Mouse (Mus musculus) lung, adult 2 months (tissue): ENCODE measurements around the gene Gm20388. TPM values are rescaled to one million over a fixed set of nuclear protein-coding genes. Genes with fewer than 3 reads are reported as not detected.
A peak's percentile ranks its signal among the peaks of the same experiment; 100 is the strongest.

Experiments
- DNase-seq: peaks from one replicate; pipeline ENCODE4 v3.0.0; 2022
- H3K4me1 ChIP-seq: fragments of 200-500 bp; 2 replicates; pipeline ENCODE4 v1.6.1; 2011; ENCODE audit warnings: low read length; ENCODE audit not compliant: control insufficient read depth, insufficient read depth
- H3K4me3 ChIP-seq: fragments of 200-500 bp; replicated peaks from 2 replicates; pipeline ENCODE3; 2011; ENCODE audit warnings: low read depth, mild to moderate bottlenecking, control low read depth, low read length; ENCODE audit errors: extremely low read depth
- CTCF ChIP-seq: fragments of 200-500 bp; IDR thresholded peaks from 2 replicates; pipeline ENCODE4 v1.5.1; 2011; ENCODE audit warnings: mild to moderate bottlenecking, low read length, control low read depth; ENCODE audit not compliant: insufficient read depth
- POLR2A ChIP-seq: fragments of 200-500 bp; IDR thresholded peaks from 2 replicates; pipeline ENCODE4 v1.6.1; 2011; ENCODE audit warnings: low read depth, mild to moderate bottlenecking, control low read depth, low read length, borderline replicate concordance; ENCODE audit errors: extremely low read depth
- WGBS: fragments of 180-500 bp; shearing (Covaris S2); methylation state at CpG from one replicate; pipeline ENCODE4 v1.1.7; 2018; 5-methylcytosine and 5-hydroxymethylcytosine counted together
- polyA plus RNA-seq: library from polyadenylated mRNA; depleted of rRNA; stranded (reverse); fragments of >200 nt; gene quantifications from 2 replicates; pipeline ENCODE4 v1.2.3, GENCODE M21; 2012

Gm20388 gene
- polyA plus RNA-seq, 1 experiment: 67.8 TPM

GRCm38 (mm10) chr8:120312452-120312851 is 401.8 kb downstream of the Gm20388 start:
- no peaks in the 10 kb centered on the region; the same call in 1 of the 2 replicates for H3K4me1 ChIP-seq
- 63% methylated on average over 4 of the region's 4 CpGs for WGBS
- no peak for DNase-seq
- H3K4me3 ChIP-seq: no peak overlapping the region
- no peak for TF ChIP-seq CTCF
- no peak for TF ChIP-seq POLR2A

DNA sequence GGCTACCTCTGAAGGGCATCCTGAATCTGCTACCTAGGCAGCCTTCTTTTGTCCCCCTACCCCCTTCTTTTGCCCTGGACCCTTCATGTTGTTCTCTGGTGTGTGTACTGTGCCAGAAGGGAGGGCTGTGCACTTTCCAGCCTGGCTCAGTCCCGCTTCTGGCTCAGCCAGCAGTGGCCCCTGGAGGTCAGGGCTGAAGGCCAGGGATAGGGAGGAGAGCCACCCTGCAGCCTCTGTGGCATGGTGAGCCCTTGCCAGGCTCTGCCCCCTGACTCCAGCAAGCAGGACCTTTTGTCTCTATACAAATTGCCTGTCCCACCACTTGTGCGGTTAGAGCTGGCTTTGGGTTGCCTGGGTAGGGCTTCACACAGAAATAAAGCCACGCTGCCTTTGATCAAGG is 403.0 kb downstream of the Gm20388 start:
- WGBS: 81% methylated on average over 3 of the region's 3 CpGs
- no peaks in the 10 kb centered on the region; the same call in 1 of the 2 replicates for H3K4me1 ChIP-seq
- no peak for DNase-seq
- no peak overlapping the region for H3K4me3 ChIP-seq
- TF ChIP-seq POLR2A (no peak), CTCF (no peak)

GRCm38 (mm10) chr8:120314932-120315331 is 404.3 kb downstream of the Gm20388 start:
- Histone ChIP-seq H3K4me1 (peaks cover 2% of the 10 kb centered on the region; the same call in 1 of the 2 replicates), H3K4me3 (no peak overlapping the region)
- DNase-seq: no peak
- TF ChIP-seq POLR2A: no peak
- TF ChIP-seq CTCF: no peak
- WGBS: 90% methylated on average over 5 of the region's 5 CpGs

DNA sequence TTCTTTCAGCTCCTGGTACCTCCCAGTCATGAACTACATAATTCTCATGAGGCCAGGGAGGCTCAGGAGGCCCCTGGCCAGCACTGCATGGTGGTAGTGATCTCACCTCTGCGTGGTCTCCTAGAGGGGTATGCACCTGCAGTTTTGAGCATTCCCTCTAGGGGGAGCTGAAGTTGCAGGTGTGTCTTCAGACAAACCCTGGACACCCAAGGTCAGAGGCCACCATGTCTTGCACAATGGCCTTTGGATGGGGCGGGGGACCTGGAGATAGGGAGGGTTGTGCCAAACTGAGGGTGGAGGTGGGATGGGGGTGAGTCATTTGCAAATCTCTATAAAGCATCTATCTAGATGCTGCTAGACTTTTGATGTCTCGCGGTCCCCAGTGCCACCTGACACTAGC is 405.0 kb downstream of the Gm20388 start:
- 89% methylated on average over 4 of the region's 4 CpGs for WGBS
- H3K4me1 ChIP-seq: peaks cover 2% of the 10 kb centered on the region; the same call in 1 of the 2 replicates
- peak; percentile 54 for TF ChIP-seq CTCF
- TF ChIP-seq POLR2A: no peak
- DNase-seq: no peak
- no peak overlapping the region for H3K4me3 ChIP-seq

DNA sequence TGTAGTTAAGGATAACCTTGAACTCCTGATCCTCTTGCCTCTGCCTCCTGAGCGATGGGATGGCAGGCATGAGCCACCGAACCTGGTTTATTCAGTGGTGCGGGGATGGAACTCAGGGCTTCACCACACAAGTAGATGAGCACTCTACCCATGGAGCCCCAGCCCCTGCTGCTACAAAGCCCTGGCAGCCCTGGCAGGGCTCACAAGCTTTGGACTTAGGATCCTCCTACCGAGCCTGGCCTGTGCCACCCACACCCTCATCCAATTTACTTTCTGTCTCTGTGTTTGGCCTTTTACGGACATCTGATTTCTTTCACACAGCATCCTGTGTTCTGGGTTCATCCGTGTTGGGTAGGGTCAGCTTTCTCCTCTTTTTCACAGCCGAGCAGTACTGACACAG is 406.1 kb downstream of the Gm20388 start:
- H3K4me1 ChIP-seq: peaks cover 2% of the 10 kb centered on the region; the same call in 1 of the 2 replicates
- H3K4me3 ChIP-seq: no peak overlapping the region
- no peak for DNase-seq
- no peak for TF ChIP-seq POLR2A
- TF ChIP-seq CTCF: no peak
- 86% methylated on average over 7 of the region's 7 CpGs for WGBS

GRCm38 (mm10) chr8:120317118-120317824 is 406.6 kb downstream of the Gm20388 start:
- H3K4me3 ChIP-seq: no peak overlapping the region
- peaks cover 2% of the 10 kb centered on the region; the same call in 1 of the 2 replicates for H3K4me1 ChIP-seq
- 86% methylated on average over 21 of the region's 21 CpGs for WGBS
- TF ChIP-seq POLR2A (no peak), CTCF (no peak)
- DNase-seq: no peak

DNA sequence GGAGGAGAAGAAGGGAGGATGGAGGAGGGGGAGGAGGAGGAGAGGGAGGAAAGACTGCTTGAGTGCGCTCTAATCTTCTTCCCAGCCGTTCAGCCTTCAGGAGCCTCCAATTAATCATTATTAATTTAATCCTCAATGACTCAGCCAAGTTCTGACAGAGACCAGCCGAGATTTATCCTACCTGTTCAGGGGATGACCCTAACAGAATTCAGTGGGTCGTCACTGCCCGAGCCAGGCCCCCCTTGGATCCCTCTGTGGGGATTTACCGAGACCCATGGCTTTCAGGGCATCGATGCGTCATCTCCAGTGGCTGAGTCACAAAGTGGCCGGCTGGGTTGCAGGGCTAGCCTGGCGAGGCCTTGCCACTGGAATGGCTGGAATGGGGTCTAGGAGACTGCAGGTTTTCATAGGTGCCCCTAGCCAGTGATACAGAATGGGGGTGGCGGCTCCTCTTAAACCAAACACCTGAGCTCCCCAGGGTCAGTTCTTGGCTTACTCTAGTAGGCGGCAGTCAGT is 407.9 kb downstream of the Gm20388 start:
- WGBS: 83% methylated on average over 12 of the region's 12 CpGs
- peaks cover 9% of the 10 kb centered on the region; the same call in 1 of the 2 replicates for H3K4me1 ChIP-seq
- TF ChIP-seq POLR2A (no peak), CTCF (no peak)
- no peak for DNase-seq
- no peak overlapping the region for H3K4me3 ChIP-seq

- DNase-seq: peak; percentile 73
- TF ChIP-seq POLR2A (no peak), CTCF (peak; percentile 99)
- Histone ChIP-seq H3K4me3 (no peak overlapping the region), H3K4me1 (peaks cover 15% of the 10 kb centered on the region)
- 24% methylated on average over 7 of the region's 7 CpGs for WGBS
Measured at GRCm38 (mm10) chr8:120319449-120319848, 408.8 kb downstream of the Gm20388 start.

DNA sequence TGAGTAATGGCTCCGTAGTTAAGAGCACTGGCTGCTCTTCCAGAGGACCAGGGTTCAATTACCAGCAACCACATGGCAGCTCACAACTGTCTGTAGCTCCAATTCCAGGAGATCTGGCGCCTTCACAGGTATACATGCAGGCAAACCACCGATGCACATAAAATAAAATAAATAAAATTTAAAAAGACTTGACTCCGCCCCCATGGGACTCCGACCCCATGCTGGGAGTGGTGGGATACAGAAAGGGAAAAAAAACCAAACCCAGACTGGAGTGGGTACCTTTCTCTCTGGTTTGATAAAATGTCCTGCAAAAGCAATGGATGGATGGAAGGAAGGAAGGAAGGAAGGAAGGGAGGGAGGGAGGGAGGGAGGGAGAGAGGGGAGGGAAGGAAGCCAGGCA is 409.5 kb downstream of the Gm20388 start:
- no peak for DNase-seq
- Histone ChIP-seq H3K4me1 (peaks cover 21% of the 10 kb centered on the region), H3K4me3 (no peak overlapping the region)
- no peak for TF ChIP-seq CTCF
- no peak for TF ChIP-seq POLR2A
- WGBS: 81% methylated on average over 5 of the region's 5 CpGs

DNA sequence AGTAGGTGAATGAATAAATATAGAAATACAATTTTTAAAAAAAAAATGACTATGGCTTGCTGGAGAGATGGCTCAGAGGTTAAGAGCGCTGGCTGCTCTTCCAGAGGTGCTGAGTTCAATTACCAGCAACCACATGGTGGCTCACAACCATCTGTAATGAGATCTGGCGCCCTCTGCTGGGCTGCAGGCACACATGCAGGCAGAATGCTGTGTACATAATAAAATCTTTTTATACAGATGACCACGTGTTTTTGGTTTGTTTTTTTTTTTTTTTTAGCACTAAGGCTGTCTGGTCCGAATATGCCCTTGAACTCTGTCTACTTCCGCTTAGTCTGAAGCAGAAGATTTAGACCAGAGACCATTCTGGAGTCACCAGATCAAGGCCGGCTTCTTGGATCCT is 411.1 kb downstream of the Gm20388 start:
- Histone ChIP-seq H3K4me3 (no peak overlapping the region), H3K4me1 (peaks cover 24% of the 10 kb centered on the region)
- no peak for DNase-seq
- 55% methylated on average over 6 of the region's 6 CpGs for WGBS
- peak; percentile 70 for TF ChIP-seq CTCF
- no peak for TF ChIP-seq POLR2A
